Mouse (Mus musculus): ENCODE data around the gene Mylk. TPM values are rescaled to one million over a fixed set of nuclear protein-coding genes. Genes with fewer than 3 reads are reported as not detected.

Gene Mylk
- polyA plus RNA-seq, 1 experiment from 2014 or later = 3.9 TPM

GRCm38 (mm10) chr16:34993694-34994330, 248.8 kb downstream of the Mylk start:
- Histone ChIP-seq H3K36me3 (ENCODE audit: control insufficient read depth, insufficient read depth, low read length) (no peaks in the 10 kb centered on the region), H3K4me1 (ENCODE audit: control insufficient read depth, insufficient read depth, low read length) (no peaks in the 10 kb centered on the region; the same call in 1 of the 2 replicates), H3K4me3 (ENCODE audit: low read depth, low read length) (no peak overlapping the region), H3K9me3 (ENCODE audit: control insufficient read depth, low read length) (no peaks in the 10 kb centered on the region), H3K4me2 (ENCODE audit: low read depth) (no peak overlapping the region), H3K27me3 (ENCODE audit: control insufficient read depth, insufficient read depth, low read length) (no peaks in the 10 kb centered on the region), H3K9ac (ENCODE audit: low read length) (no peak overlapping the region), H3K27ac (ENCODE audit: low read depth, low read length) (no peak overlapping the region)
- no peak for DNase-seq (ENCODE audit: low spot score)
- no peak for ATAC-seq (ENCODE audit: insufficient read depth, low FRiP score, low TSS enrichment)
- WGBS = 87% methylated on average over 10 of the region's 10 CpGs

DNA sequence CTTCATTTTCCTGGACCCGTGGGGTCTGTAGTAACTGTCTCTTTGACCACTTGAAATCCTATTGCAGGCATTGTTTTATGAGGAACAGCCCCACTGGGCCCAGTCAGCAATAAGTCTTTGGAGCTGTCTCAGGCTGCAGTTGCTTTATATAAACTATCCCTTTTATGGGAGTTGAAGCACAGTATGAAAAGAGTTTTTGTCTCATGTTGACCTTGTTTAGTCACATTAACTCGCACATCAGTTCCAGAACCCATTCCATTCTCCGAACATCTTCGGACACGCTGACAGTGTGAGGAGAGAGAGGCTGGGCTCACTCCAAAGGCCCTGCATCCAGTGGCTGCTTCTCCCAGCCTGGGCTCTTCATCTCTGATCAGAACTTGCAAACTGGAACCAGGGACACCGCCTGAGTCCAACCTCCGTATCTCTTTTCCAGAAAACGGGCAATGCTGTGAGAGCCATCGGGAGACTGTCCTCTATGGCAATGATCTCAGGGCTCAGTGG, 249.7 kb downstream of the Mylk start:
- H3K4me2 ChIP-seq (ENCODE audit: low read depth) = no peak overlapping the region
- no peak for ATAC-seq (ENCODE audit: insufficient read depth, low FRiP score, low TSS enrichment)
- no peaks in the 10 kb centered on the region for H3K27me3 ChIP-seq (ENCODE audit: control insufficient read depth, insufficient read depth, low read length)
- no peaks in the 10 kb centered on the region; the same call in 1 of the 2 replicates for H3K4me1 ChIP-seq (ENCODE audit: control insufficient read depth, insufficient read depth, low read length)
- H3K36me3 ChIP-seq (ENCODE audit: control insufficient read depth, insufficient read depth, low read length) = no peaks in the 10 kb centered on the region
- H3K4me3 ChIP-seq (ENCODE audit: low read depth, low read length) = no peak overlapping the region
- 50% methylated on average over 9 of the region's 9 CpGs for WGBS
- H3K9ac ChIP-seq (ENCODE audit: low read length) = no peak overlapping the region
- no peaks in the 10 kb centered on the region for H3K9me3 ChIP-seq (ENCODE audit: control insufficient read depth, low read length)
- H3K27ac ChIP-seq (ENCODE audit: low read depth, low read length) = no peak overlapping the region
- no peak for DNase-seq (ENCODE audit: low spot score)

- ATAC-seq (ENCODE audit: insufficient read depth, low FRiP score, low TSS enrichment) (no peak), DNase-seq (ENCODE audit: low spot score) (no peak)
- Histone ChIP-seq H3K4me3 (ENCODE audit: low read depth, low read length) (no peak overlapping the region), H3K27me3 (ENCODE audit: control insufficient read depth, insufficient read depth, low read length) (no peaks in the 10 kb centered on the region), H3K9me3 (ENCODE audit: control insufficient read depth, low read length) (no peaks in the 10 kb centered on the region), H3K9ac (ENCODE audit: low read length) (no peak overlapping the region), H3K4me2 (ENCODE audit: low read depth) (no peak overlapping the region), H3K36me3 (ENCODE audit: control insufficient read depth, insufficient read depth, low read length) (no peaks in the 10 kb centered on the region), H3K27ac (ENCODE audit: low read depth, low read length) (no peak overlapping the region), H3K4me1 (ENCODE audit: control insufficient read depth, insufficient read depth, low read length) (peaks cover 4% of the 10 kb centered on the region)
- 72% methylated on average over 5 of the region's 5 CpGs for WGBS
These were observed 251.1 kb downstream of the Mylk start for GRCm38 (mm10) chr16:34996133-34996532.

DNA sequence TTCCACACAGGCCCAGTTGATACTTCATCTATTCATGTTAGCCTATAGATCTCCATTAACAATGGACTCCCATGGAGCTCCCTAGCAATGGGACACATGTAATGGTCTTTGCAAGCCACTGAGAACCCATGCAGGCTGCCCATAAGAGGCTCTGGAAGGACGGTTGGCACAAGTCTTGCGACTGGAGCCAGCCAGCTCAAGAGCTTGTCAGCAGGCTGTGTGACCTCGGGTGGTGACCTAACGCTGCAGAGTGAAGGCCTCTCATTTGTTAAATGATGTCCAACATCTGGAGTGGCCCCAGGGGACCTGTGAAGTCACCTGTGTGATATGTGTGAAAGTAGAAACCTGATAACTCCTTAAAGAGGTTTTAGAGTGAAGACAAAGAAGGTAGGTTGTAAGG, 252.0 kb downstream of the Mylk start:
- peaks cover 6% of the 10 kb centered on the region for H3K4me1 ChIP-seq (ENCODE audit: control insufficient read depth, insufficient read depth, low read length)
- no peak overlapping the region for H3K9ac ChIP-seq (ENCODE audit: low read length)
- no peaks in the 10 kb centered on the region for H3K36me3 ChIP-seq (ENCODE audit: control insufficient read depth, insufficient read depth, low read length)
- no peak for ATAC-seq (ENCODE audit: insufficient read depth, low FRiP score, low TSS enrichment)
- WGBS = 68% methylated on average over 4 of the region's 4 CpGs
- DNase-seq (ENCODE audit: low spot score) = no peak
- H3K27ac ChIP-seq (ENCODE audit: low read depth, low read length) = no peak overlapping the region
- H3K27me3 ChIP-seq (ENCODE audit: control insufficient read depth, insufficient read depth, low read length) = no peaks in the 10 kb centered on the region
- H3K9me3 ChIP-seq (ENCODE audit: control insufficient read depth, low read length) = no peaks in the 10 kb centered on the region
- H3K4me3 ChIP-seq (ENCODE audit: low read depth, low read length) = no peak overlapping the region
- H3K4me2 ChIP-seq (ENCODE audit: low read depth) = no peak overlapping the region

DNA sequence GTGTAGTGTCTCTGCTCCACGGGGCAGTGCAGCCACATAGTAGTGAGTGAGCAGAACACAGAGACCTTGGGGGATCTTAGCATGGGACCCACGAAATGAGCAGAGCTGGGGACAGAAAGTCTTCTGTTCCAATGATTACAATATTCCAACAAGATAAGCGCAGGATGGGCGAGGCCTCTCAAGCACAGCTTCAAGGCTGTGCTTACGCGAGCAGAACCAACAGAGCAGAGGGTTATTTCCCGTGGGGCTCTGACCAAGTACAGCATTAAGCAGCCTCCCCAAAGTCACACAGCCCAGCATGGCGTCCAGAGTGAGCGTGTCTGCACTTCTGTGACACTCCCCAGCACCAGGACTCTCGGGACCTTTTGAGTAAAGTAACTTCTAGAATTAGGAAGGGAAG, 252.6 kb downstream of the Mylk start:
- WGBS = 79% methylated on average over 10 of the region's 10 CpGs
- Histone ChIP-seq H3K27me3 (ENCODE audit: control insufficient read depth, insufficient read depth, low read length) (no peaks in the 10 kb centered on the region), H3K4me3 (ENCODE audit: low read depth, low read length) (no peak overlapping the region), H3K4me2 (ENCODE audit: low read depth) (no peak overlapping the region), H3K36me3 (ENCODE audit: control insufficient read depth, insufficient read depth, low read length) (no peaks in the 10 kb centered on the region), H3K9me3 (ENCODE audit: control insufficient read depth, low read length) (no peaks in the 10 kb centered on the region), H3K9ac (ENCODE audit: low read length) (no peak overlapping the region), H3K4me1 (ENCODE audit: control insufficient read depth, insufficient read depth, low read length) (peaks cover 6% of the 10 kb centered on the region), H3K27ac (ENCODE audit: low read depth, low read length) (no peak overlapping the region)
- no peak for ATAC-seq (ENCODE audit: insufficient read depth, low FRiP score, low TSS enrichment)
- no peak for DNase-seq (ENCODE audit: low spot score)

DNA sequence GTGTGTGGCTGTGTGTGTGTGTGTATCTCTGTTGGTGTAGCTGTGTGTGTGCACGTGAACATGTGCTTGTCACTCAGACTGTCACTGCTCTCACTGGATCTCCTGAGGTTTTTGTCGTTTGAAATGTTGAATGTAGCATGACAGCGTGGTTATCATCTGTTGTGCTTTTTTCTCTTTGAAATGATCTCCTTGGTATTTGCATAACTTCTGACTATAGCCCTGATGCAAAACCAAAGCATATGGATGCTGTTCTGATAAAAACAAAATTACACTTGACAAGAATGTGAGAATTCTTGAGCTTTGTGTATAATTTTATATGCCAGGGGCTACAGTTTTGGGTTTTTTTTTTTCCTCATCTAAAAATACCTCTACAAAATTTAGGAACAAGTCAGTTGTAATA, 254.0 kb downstream of the Mylk start:
- H3K27me3 ChIP-seq (ENCODE audit: control insufficient read depth, insufficient read depth, low read length) = no peaks in the 10 kb centered on the region
- no peak for ATAC-seq (ENCODE audit: insufficient read depth, low FRiP score, low TSS enrichment)
- no peak overlapping the region for H3K9ac ChIP-seq (ENCODE audit: low read length)
- no peaks in the 10 kb centered on the region for H3K36me3 ChIP-seq (ENCODE audit: control insufficient read depth, insufficient read depth, low read length)
- no peak overlapping the region for H3K4me2 ChIP-seq (ENCODE audit: low read depth)
- H3K27ac ChIP-seq (ENCODE audit: low read depth, low read length) = no peak overlapping the region
- no peak for DNase-seq (ENCODE audit: low spot score)
- H3K4me1 ChIP-seq (ENCODE audit: control insufficient read depth, insufficient read depth, low read length) = peaks cover 6% of the 10 kb centered on the region
- 90% methylated on average over 3 of the region's 3 CpGs for WGBS
- no peak overlapping the region for H3K4me3 ChIP-seq (ENCODE audit: low read depth, low read length)
- H3K9me3 ChIP-seq (ENCODE audit: control insufficient read depth, low read length) = no peaks in the 10 kb centered on the region

DNA sequence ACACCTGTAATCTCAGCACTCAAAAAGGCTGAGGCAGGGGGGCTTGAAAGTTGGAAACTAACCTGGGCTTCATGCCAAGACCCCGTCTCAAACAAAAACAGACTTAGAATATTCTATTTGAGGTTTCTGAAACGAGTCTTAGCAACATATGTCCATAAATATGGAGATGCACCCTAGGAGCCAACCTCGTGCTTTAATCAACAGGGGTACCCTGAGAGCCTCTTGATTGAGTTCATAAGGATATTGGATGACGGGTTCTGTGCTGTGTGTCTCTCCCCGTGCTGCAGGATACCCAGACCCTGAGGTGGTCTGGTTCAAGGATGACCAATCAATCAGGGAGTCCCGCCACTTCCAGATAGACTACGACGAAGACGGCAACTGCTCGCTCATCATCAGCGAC, 255.0 kb downstream of the Mylk start:
- Histone ChIP-seq H3K27ac (ENCODE audit: low read depth, low read length) (no peak overlapping the region), H3K9me3 (ENCODE audit: control insufficient read depth, low read length) (no peaks in the 10 kb centered on the region), H3K27me3 (ENCODE audit: control insufficient read depth, insufficient read depth, low read length) (no peaks in the 10 kb centered on the region), H3K4me3 (ENCODE audit: low read depth, low read length) (no peak overlapping the region), H3K36me3 (ENCODE audit: control insufficient read depth, insufficient read depth, low read length) (no peaks in the 10 kb centered on the region), H3K9ac (ENCODE audit: low read length) (no peak overlapping the region), H3K4me2 (ENCODE audit: low read depth) (no peak overlapping the region), H3K4me1 (ENCODE audit: control insufficient read depth, insufficient read depth, low read length) (peaks cover 6% of the 10 kb centered on the region)
- WGBS = 41% methylated on average over 11 of the region's 11 CpGs
- DNase-seq (ENCODE audit: low spot score) = no peak
- no peak for ATAC-seq (ENCODE audit: insufficient read depth, low FRiP score, low TSS enrichment)

- H3K9me3 ChIP-seq (ENCODE audit: control insufficient read depth, low read length) = no peaks in the 10 kb centered on the region
- DNase-seq (ENCODE audit: low spot score) (peak; percentile 21), ATAC-seq (ENCODE audit: insufficient read depth, low FRiP score, low TSS enrichment) (no peak)
- 7% methylated on average over 10 of the region's 10 CpGs for WGBS
- peak overlapping the region; percentile 30 for H3K4me2 ChIP-seq (ENCODE audit: low read depth)
- H3K36me3 ChIP-seq (ENCODE audit: control insufficient read depth, insufficient read depth, low read length) = no peaks in the 10 kb centered on the region
- peaks cover 6% of the 10 kb centered on the region for H3K4me1 ChIP-seq (ENCODE audit: control insufficient read depth, insufficient read depth, low read length)
- H3K9ac ChIP-seq (ENCODE audit: low read length) = peak overlapping the region; percentile 14; the same call in 1 of the 2 replicates
- H3K4me3 ChIP-seq (ENCODE audit: low read depth, low read length) = no peak overlapping the region
- H3K27ac ChIP-seq (ENCODE audit: low read depth, low read length) = no peak overlapping the region
- H3K27me3 ChIP-seq (ENCODE audit: control insufficient read depth, insufficient read depth, low read length) = no peaks in the 10 kb centered on the region
These were observed 256.0 kb downstream of the Mylk start for GRCm38 (mm10) chr16:35000923-35001560.

- Histone ChIP-seq H3K9me3 (ENCODE audit: control insufficient read depth, low read length) (no peaks in the 10 kb centered on the region), H3K4me3 (ENCODE audit: low read depth, low read length) (no peak overlapping the region), H3K27me3 (ENCODE audit: control insufficient read depth, insufficient read depth, low read length) (no peaks in the 10 kb centered on the region), H3K9ac (ENCODE audit: low read length) (no peak overlapping the region), H3K36me3 (ENCODE audit: control insufficient read depth, insufficient read depth, low read length) (no peaks in the 10 kb centered on the region), H3K4me1 (ENCODE audit: control insufficient read depth, insufficient read depth, low read length) (peaks cover 6% of the 10 kb centered on the region), H3K27ac (ENCODE audit: low read depth, low read length) (no peak overlapping the region), H3K4me2 (ENCODE audit: low read depth) (no peak overlapping the region)
- ATAC-seq (ENCODE audit: insufficient read depth, low FRiP score, low TSS enrichment) = no peak
- 82% methylated on average over 5 of the region's 5 CpGs for WGBS
- no peak for DNase-seq (ENCODE audit: low spot score)
These were observed 259.3 kb downstream of the Mylk start for GRCm38 (mm10) chr16:35004356-35004755.

All from neural tube, embryonic 11.5 days (tissue).